Mouse (Mus musculus) ovary, postnatal 14 days (tissue): ENCODE measurements around the gene Serpinc1.

Experiments used
- DNase-seq: peaks from one replicate; pipeline ENCODE4 v3.0.0; 2022; ENCODE audit warnings: low spot score

Serpinc1 gene

DNA sequence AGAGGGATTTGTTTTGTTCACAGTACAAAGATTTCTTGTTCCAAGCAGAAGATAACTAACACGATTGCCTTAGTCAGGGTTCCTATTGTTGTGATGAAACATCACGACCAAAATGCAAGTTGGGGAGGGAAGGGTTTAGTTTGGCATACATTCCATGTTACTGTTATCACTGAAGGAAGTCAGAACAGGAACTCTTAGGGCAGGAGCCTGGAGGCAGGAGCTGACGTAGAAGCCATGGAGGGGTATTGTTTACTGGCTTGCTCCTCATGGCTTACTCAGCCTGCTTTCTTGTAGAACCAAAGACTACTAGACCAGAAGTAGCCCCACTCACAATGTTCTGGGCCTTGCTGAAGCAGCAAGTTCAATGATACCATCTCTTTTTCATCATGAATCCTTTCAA is 68.6 kb downstream of the Serpinc1 start:
- no peak for DNase-seq
